Mouse (Mus musculus) fat pad, adult 2 months (tissue): ENCODE measurements around the gene Pnkd.
"Not testable (repeated sequence)": the region's sequence is repeated elsewhere in the genome, so short reads cannot be mapped to it uniquely, and the experiment has no call there.

Source experiments
- DNase-seq: peaks from one replicate; pipeline ENCODE4 v3.0.0-alpha.2; 2011; ENCODE audit warnings: low read depth, low spot score; ENCODE audit errors: extremely low read depth

The Pnkd gene

DNA sequence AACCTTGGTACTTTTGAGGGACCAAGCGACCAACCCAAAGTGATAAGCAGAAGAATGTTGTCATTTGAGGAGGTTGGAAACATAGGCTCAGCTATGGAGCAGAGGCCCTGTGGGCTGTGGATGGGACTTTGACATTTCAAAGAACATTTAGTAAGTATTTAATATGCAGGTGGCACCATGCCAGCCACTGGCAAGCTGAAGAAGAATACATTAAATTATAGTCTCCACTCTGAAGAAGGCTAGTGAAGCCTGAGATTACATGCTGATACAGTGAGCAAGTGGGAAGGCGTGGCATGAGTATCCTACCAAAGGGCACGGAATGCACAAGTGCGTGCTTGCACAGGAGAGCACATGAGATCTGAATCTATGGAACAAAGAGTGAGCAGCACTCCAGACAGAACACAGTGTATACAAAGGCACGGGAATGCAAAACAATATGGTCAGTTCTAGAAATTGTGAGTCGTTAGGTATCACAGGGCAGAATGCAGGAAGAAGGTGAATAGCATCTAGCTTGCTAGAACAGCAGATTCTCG is 45.2 kb downstream of the Pnkd start:
- DNase-seq: peak; percentile 79

DNA sequence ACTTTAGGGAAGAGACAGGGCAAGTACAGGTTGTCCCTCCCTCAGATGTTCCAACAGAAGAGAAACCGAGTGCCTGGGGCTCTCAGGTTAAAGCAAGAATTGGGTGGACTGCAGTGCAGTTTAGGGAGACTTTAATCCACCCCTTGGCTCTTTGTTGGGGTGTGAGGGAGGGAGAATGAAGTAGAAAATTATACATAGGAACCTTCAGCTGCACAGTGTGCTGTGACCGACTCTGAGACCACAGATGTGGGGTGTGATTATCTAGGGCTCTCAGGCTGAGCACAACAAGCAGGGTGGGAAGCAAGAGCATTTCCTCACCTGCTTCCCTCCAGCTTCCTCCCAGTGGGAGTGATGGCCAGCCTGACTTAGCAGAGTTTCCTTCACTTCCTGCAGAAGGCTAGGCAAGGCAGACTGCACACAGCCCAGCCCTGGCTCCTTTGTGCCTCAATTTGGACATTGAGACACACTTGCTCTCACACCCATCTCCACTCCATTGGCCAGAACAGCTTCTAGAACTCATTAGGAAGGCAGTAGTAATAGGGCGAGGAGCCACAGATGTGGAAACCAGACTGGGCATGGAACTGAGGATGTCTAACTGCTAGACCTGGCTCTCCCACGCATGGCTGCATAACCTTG is 46.4 kb downstream of the Pnkd start:
- peak; percentile 88 for DNase-seq

DNA sequence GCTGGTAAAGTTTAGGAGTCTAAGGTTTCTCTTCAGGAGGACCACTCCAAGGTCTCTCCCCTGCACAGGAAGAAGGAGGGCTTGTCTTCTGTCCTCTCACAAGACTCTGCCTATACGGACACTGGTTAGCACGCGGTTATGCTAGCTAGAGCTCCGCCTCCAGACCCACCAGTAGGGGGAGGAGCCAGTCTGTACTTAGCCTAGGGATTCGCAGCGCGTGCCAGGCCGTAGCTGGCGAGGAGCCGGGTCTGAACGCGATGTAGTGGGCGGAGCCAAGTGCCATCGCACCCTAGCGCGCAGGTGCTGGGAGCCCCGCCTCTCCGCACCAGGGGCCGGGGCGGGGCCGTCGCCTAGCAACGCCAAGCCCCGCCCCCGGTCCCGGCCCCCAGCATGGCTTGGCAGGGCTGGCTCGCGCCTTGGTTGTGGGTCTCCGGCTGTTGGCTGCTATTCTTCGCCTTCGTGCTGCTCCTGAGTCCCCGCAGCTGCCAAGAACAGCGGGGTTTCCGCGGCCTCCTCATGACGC is 47.6 kb downstream of the Pnkd start:
- DNase-seq: peak; percentile 59

DNA sequence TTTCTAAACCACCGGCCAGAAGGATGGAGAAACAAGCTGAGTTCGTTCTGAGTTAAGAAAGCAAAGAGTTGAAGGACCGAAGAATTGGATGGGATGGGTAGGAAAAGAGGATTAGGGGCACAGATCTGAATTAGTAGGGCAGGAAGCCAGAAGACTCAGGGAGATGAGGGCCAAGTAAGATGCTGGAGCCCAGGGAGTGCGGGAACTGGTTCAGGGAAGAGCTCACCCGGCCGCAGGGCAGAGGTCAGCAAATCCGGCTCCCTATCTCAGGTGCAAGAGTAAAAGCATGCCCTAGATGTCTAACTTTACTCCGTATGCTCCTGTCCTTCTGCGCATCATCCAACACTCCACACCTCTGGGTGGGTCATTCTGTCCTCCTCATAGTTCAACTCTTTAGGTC is 48.2 kb downstream of the Pnkd start:
- DNase-seq: no peak

DNA sequence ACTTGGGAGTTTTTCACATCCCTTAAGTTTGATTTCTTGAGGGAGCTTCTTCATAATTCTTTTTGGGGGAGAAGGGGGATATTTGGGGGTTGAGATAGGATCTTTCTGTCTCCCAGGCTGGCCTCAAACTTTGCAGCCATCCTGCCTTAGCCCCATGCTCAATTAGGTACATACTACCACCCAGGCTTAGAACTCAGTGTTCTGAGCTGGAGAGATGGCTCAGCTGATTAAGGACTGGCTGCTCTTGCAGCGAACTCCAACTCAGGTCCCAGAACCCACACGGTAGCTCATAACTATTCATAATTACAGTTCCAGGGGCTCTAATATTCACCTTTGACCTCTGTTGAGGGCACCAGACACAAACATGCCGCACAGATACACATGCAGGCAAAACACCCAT is 49.9 kb downstream of the Pnkd start:
- no peak for DNase-seq

DNA sequence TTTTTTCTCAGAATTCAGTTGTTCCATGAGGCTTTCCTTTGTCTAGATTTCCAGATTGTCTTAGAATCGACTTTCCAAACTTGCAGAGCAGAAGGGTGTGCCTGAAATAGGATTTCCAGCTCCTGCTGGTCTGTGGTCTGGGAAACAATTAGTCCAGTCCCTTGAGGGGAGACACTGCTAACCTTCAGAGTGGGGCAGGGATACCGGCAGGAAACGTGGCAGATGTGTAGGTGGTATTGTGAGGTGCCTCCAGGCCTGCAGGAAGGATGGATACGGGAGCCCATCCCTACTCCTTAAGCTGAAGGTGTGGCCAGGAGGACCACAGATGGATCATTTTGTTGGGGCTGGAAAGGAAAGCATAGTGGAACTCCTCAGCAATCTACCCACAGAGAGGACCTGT is 50.3 kb downstream of the Pnkd start:
- no peak for DNase-seq

DNA sequence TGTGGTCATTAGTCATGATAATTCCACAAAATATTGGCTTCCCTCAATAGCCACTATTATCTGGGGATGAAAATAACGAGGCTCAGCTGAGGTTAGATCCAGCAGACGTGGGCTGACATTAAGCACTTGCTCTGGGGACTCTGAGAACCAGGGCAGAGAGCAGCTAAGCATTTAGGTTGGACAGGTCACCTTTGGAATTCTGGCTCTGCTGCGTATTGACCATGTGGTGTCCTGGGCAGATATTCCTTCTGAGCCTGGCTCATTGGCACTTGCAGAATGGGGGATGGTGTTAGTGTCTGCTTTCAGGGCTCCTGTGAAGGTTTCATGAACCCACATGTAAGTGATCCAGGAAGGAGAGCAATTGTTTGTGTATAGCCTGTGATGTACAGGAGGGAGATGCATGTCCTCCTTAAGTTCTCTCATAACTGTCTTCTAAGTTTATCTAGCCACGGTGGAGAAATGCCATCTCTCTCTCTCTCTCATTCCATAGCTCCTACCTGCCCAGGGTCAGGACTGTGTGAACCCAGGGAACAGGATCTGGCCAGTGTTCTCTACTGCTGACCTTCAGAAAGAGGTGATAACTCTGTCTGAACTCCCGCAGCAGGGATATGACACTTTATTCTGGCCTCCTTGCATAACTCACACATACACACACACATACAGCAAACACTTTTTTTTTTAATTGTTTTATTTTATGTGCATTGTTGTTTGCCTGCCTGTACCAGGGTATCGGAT is 50.9 kb downstream of the Pnkd start:
- DNase-seq: no peak

DNA sequence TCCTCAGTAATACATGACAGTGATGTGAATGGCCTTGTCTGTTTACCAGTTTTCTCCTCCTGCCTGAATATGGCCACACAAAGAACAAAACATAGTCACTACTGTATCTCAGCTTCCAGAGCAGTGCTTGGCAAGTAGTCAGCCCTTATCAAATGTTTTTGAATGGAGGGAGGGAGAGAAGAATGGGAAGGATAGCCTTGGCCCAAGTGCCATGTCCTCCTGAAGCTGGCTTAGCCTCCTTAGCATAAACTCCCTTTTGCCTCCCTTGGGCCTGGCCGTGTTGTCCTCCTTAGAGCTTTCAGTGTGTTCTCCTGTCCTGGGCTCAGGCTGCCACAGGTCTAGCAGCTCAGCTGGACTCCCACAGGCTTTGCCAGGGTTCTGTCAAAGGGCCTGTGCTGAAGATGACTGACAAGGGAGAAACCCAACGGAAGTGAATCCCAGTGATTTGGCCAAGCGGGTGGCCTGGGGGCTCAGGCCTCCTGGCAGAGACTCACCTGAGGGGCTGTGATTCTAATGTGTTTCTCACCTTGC is 52.6 kb downstream of the Pnkd start:
- DNase-seq: no peak

DNA sequence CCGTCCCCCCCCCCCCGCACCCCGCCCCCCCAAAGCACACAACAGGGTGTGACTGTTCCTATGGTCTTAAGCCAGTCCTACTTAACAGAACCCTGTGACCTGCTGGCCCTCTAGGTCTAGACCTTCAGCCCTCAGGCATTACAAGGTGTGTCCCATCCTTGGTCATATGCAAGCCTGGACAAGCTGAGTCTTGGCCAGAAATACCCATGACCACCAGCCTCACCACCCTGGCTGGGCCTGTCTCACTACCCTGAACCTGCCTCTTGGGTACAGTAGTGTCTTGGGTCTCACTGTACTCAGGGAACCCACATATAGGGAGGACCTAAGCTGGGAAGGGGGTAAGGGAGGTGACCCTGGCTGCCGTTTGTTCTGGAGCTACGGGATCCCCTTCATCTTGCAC is 53.3 kb downstream of the Pnkd start:
- DNase-seq: no peak

DNA sequence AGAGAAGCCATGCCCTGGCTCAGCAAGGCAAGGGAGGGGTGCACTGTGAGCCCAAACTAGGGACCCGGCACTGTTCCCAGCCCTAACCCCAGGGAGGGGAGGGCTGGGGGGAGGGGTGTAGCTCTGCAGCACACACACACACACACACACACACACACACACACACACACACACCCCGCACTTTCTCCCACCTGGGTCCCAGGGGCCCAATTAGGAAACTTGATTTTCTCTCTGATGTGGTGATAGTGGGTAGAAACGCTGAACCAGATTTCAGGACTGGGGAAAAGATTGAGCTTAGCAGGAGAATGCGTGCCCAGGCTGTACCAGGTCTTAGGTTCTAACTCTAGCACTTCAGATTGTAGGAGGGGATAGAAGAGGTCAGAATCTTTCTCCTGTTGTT is 53.9 kb downstream of the Pnkd start:
- no peak for DNase-seq

DNA sequence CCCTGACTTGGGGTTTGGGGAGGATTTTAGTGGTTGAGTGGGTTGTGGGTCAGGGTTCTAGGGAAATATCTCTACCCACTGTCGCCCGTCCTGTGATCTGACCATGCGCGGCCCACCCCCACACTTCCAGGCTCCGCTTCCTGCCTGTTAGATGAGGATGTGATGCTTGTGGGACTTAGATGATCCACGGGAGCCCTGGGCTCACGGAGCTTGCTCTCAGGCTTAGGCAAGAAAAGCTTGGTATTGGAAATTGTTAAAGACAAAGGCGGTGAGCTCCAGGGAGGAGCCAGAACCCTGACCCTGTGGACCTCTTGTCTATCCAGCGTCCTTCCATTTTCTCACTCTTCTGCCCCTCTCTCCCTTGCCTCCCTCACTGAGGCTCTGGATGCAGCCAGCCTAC is 55.2 kb downstream of the Pnkd start:
- DNase-seq: no peak

DNA sequence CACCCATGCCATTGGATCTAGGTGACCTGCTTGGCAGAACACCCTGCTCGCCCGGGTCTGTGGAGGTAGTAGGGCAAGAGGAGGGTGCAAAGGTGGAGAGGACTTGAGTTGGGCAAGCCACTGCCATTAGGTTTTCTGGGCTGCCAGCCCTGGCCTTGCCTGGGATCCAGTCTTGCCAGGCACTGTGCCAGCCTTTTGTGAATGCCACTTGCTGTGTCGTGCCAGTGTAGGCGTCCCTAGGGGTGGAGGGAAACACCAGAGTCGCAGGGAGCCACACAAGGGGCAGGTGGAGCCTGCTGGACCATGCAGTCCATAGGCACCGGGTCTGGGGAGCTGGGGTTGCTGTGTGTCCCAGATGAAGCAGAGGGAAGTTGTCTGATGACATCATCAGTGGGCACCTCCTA is 55.6 kb downstream of the Pnkd start:
- peak; percentile 87 for DNase-seq

DNA sequence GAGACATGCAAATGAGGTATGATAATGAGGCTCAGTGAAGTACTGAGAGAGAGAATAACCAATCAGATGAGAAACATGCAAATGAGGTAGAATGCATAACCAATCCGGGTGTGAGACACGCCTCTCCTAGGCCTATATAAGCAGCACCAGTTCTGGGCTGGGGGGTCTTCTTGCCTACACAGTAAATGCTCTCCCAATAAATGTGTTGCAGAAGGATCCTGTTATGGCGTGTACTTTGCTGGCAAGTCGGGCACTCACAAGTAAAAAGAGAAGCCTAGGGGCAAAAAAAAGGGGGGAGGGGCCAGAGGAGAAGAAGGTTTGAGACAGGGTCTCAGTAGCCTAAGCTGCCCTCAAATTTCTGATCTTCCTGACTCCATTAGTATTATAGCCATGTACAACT is 56.3 kb downstream of the Pnkd start:
- DNase-seq: not testable (repeated sequence)

DNA sequence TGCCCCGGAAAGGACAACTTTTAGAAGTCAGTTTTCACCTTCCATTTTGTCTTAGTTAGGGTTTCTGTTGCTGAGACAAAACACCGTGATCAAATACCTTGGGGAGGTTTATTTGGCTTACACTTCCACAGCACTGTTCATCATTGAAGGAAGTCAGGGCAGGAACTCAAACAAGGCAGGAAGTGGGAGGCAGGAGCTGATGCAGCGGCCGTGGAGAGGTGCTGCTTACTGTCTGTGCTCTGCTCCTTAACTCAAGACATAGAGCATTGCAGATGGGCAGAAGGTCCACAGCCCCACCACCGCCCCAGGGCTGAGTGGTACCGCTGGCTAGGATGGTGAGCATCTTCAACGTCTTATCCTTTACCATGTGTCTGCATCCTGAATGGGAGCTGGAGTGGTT is 57.2 kb downstream of the Pnkd start:
- DNase-seq: no peak

DNA sequence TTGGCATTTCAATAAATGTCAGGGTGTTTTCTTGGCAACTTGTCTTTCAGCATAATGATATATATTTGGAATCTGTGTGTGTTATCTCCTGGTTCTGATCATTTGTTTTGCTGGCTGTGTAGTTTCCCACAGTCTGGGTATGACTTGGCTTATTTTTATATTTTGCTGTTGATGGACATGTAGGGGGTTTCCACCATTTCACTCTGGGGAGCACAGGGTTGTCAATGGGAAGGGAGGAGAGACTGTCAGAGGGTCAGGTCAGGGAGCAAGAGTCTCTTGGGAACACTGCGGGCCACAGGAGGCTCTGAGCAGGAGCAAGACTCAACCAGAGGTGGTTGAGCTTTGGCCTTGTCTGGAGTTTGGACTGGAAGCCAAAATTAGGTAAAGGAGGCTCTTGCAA is 57.6 kb downstream of the Pnkd start:
- no peak for DNase-seq

DNA sequence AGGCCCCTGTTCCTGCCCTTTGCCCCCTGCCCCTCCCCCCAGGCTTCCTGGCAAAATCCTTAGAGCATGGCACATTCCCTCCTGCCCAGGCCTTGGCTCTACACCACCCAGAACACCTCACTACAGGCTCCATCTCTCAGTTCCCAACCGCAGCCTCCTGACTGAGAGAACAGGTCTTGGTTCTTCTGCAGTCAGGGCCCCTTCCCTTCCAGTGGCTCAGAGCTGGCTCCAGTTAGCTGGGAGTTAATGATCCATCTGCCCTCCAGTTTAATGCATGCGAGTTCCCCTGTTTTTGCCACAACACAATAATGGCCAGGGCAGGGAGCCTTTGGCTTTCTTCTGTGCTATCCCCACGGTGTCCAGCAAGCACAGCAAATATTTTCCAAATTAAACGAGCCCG is 58.4 kb downstream of the Pnkd start:
- DNase-seq: no peak

DNA sequence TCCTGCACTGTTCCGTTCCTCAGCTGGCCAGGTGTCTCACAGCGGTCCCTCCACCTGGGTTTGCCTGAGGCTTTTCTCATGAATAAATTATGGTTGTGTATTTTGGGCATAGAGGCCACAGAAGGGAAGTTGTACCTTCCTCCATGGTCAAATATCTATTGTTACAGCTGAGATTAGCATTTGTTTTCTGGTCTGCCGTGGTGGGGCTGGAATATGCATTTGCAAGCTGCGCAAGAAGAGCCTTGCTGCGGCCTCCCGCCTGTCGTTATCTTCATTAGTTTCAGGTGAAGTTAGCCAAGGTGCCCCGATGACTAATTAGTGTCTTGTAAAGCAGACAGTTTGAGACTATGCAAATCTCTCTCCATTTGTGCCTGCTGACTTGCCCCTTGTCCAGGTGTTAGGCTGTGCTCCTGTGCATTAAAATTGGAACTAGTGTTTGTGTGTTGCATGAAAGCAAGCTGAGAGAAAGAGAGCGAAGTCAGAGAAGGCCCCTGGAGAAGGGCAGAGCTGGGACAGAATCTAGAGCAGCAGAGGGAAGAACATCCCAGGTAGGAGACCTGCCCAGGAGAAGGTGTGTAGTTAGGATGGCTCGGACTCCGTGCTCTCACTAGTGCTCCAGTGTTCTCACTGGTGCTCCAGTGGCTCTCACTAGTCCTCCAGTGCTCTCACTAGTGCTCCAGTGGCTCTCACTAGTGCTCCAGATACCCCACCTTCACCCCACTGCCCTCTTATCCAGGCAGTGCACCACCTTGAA is 59.6 kb downstream of the Pnkd start:
- no peak for DNase-seq

DNA sequence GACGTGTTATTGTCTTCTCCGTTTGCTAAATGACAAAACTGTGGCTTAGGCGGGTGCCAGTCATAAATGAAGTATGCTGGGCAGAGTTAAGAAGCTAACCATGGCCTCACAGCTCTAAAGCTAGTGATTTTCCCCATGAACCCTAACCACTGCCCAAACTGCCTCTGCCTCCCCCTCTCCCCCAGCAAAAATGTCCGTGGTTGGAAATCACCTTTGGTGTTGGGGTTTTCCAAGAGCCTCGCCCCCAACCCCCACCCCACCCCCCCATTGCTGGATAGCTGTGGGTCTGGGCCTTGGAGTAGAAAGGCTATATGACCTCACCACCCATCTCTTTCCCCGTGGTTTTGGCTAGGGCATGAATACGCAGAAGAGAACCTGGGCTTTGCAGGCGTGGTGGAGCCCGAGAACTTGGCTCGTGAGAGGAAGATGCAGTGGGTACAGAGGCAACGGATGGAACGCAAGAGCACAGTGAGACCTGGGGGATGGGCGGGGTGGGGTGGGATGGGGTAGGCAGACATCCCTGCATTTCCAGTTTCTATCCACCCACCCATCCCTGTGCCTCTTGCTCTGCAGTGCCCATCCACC is 66.5 kb downstream of the Pnkd start:
- DNase-seq: no peak

DNA sequence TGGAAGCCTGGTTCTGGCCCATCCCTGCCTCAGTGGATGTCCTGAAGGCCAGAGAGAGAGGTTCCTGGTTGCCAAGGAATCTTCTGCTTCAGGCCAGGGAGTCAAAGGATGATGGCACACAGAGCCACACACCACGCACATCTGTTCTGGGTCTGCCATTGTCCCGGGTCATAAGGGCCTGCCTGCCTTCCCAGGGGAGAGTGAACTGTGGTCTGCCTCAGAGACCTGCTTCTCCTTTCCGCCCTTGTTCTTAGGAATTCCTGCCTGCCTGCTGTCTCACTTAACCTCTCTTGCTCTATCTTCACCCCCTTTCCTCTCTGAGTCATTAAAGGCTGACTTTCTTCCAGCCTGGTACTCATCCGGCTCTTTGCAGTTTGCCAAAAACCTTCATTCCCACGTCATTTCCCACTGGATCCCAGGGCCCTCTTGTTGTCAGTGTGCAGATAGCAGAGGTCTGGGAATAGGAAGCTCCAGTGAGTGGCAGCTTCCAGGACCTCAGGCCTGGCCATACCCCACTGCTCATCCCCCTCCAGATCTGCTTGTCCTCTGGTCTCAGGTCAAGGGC is 67.9 kb downstream of the Pnkd start:
- DNase-seq: no peak

DNA sequence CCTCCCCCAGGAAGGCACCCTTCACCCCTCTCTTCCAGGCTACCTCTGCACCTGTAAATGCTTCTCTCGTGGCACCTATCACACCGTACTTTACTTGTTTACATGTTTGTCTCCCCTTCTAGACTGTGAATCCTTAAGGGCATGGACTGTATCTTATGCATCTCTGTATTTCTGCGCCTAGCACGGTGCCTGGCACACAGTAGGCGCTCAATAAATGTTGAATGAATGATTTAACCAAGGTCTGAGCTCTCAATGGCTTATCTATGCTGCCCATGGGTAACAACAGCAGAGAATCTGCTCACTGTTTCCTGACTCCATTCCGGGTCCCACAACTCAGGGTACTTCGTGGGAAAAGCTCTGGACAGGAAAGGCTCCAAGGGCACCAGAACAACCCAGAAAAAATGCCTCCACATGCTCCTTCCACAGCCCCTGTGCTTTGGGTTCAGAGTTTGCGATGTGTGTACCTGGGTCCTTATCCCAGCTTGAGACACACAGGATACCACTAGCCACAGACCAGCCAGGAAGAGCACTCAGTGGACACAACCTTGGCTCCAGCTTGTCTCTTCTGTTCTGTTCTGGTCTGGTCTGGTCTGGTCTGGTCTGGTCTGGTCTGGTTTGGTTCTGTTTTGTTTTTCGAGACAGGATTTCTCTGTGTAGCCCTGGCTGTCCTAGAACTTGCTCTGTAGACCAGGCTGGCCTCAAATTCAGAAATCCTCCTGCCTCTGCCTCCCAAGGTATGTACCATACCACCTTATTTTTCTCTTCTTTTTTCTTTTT is 68.9 kb downstream of the Pnkd start:
- DNase-seq: no peak
